Mouse (Mus musculus) spleen, postnatal 4 days (tissue): ENCODE measurements around the gene Ctrc.

ENCODE experiments used
- DNase-seq, 2 experiments: peaks; one replicate each; pipeline ENCODE4 v3.0.0; 2022; ENCODE audit warnings: low spot score in 2 of 2

The Ctrc gene

GRCm38 (mm10) chr4:141818861-141819260, 27.3 kb downstream of the Ctrc start:
- no peak for DNase-seq

GRCm38 (mm10) chr4:141817706-141818105, 28.5 kb downstream of the Ctrc start:
- no peak for DNase-seq

- DNase-seq = no peak
These were observed 29.1 kb downstream of the Ctrc start for GRCm38 (mm10) chr4:141816776-141817655.

DNA sequence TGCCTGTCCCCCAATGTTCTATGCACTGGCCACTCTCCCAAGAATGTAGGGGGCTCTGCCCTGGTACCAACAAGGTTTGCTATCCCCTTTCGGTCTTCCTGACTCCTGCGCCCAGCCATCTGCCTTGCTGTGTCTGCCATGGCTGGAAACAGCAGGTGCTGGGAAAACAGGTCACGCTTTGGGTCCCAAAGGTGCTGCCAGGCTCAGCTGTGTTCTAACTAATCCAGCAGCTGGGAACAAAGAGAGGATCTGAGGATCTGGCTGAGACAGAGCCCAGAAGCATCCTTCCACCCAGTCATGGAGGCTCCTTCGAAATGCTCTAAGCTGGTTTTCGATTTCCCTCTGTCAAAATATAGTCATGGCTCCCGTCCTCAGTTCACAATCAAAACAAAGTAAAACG, 29.9 kb downstream of the Ctrc start:
- DNase-seq = no peak

DNA sequence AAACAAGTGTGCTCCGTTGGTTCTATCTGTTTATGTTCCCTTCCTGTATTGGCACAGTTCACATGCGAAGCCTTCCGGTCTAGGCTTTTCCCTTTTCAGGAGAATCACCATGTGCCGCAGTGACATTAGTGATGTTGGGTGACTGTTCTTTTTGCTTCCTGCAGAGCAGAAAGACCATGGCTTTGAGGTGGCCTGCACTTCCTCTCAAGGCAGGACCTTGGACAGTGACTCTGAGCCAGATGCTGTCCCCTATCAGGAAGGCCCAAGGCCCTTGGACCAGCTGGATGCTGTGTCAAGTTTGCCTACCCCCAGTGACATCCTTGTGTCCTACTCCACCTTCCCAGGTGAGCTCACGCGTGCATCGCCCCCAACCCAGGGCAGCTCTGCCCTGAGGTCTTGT, 34.8 kb downstream of the Ctrc start:
- DNase-seq = no peak

DNA sequence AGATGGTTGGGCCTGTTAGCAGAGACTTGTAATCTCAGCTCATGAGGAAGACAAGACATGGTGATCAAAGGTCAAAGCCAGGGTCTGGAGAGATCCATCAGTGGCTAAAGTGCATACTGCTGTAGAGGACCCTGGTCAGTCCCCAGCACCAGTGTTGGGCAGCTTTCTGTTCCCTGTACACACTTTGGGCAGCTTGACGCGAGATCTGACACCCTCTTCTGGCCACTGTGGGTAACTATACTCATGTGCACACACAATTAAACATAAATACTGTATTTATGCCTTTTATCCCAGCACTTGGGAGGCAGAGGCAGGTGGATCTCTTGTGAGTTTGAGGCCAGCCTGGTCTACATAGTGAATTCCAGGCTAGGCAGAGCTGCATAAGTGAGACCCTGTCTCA, 35.2 kb downstream of the Ctrc start:
- DNase-seq = no peak

DNA sequence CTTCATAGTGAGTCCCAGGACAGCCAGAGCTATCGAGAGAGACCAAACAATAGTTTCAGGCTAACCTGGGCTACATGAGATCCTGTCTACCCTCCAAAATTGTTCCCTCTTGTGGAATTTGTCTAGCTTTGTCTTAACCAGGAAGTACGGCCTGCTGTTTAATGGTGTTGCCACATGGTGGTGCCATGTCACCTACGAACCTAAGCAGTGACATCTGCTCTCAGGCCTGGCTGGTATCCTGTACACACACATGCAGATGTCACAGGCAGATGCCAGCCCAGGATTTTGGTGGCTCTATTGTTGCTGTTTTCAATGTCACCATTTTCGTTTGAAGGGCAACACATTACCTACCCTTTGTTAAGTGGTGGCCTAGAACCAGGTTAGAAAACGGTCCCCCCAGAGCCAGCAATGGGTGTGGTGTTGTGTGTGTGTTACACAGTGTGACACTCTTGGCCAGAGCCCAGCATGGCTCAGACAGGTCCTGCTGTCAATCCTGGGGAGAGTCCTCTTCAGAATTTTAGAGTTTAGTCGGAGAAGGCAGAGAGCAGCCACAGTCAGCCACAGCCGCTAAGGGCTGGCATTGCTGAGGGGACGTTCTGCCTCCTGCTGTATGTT, 36.2 kb downstream of the Ctrc start:
- DNase-seq = no peak

- no peak for DNase-seq
These were observed 40.3 kb downstream of the Ctrc start for GRCm38 (mm10) chr4:141805886-141806285.

GRCm38 (mm10) chr4:141804105-141804504, 42.1 kb downstream of the Ctrc start:
- peak in 1 of 2 experiments; percentile 31 for DNase-seq

DNA sequence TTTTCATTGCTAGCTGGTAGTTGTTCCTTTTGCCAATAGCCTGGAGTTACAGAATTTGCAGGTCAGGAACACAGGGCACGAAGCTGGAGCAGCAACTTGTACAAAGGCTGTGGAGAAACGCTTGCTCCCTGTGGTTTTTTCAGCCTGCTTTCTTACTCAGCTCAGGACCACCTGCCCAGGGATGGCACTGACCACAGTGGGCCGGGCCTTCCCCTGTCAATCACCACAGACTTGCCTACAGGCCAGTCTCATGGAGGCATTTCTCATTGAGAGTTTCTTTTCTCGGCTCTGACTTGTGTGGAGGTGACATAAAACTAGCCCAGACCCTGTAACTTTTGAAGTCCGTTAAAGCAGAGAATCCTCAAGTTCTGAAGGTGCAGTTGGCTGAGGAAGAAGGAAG, 48.6 kb downstream of the Ctrc start:
- no peak for DNase-seq

DNA sequence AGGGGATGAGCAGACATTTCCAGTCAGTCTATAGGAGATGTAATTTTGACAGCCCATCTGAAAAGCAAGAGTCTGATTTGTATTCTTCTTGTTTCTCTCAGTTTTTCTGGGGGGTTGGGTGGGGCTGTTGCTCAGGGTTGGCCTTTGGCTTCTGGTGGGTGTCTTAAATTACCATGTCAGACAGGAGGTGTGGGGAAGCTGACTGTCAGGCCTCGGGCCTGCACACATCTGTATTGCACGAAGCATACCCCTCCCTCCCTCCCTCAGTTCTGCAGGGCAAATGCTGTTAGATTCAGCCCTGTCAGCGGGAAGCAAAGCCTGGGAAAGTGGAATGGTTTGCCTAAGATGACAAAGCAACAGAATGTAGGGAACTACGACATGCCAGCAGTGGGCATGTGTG, 49.2 kb downstream of the Ctrc start:
- no peak for DNase-seq

DNA sequence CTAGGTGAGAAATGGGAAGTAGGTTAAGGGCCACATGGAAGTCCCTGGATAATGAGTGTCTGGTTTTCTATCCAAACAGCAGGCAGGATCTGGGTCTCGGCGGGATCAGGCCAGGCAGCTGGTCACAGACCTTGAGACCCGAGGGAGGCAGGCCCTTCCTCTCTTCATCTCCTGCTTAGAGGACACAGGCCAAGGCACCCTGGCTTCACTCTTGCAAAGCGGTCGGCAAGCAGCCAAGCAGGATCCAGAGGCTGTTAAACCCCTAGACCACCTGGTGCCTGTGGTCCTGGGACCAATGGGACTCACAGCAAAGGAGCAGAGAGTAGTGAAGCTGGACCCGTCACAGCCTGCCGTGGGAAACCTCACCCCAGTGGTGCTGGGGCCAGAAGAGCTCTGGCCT, 49.8 kb downstream of the Ctrc start:
- DNase-seq = no peak

- no peak for DNase-seq
These were observed 52.0 kb downstream of the Ctrc start for GRCm38 (mm10) chr4:141794152-141794535.

- peak; percentile 99 for DNase-seq
These were observed 52.6 kb downstream of the Ctrc start, which contains the start of gene Casp9 for GRCm38 (mm10) chr4:141793282-141794151. Casp9 (plus strand) TSS chr4:141793612.

- peak in 1 of 2 experiments; percentile 31 for DNase-seq
These were observed 53.4 kb downstream of the Ctrc start for GRCm38 (mm10) chr4:141792554-141793281.

DNA sequence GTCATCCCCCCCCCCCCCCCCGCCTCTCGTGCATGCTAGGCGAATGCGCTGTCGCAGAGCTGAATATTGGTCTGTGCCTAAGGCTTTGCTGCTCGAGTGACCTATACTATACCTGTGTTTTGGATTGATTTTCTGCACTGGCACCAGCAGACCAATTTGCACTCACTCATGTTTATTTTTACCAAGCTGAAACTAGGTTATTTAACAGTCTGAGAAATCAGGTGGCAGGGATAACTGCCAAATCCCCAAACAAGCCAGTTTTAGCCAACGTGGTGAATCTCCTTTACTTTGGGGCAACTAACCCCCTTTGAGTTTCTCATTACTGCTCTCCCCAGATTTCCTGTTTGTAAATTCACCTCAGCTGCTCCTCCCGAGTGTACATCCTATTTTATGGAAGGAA, 54.2 kb downstream of the Ctrc start:
- DNase-seq = no peak

DNA sequence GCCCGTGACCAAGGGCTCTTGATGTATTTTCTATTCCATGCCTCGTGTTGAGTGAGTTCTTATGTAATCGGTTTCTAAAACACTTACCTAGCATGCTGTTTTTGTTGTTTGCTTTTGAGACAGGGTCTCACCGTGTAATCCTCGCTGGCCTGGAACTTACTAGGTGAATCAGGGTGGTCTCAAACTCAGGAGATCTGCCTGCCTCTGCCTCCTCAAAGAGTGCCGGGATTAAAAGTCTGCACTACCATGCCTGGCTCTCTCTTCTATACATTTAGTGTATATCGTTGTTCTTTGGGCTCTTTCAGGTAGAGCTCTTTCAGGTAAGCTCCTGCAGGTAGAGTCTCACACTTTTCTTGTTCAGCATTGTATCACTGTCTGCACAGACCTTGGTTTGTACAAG, 54.7 kb downstream of the Ctrc start:
- no peak for DNase-seq

DNA sequence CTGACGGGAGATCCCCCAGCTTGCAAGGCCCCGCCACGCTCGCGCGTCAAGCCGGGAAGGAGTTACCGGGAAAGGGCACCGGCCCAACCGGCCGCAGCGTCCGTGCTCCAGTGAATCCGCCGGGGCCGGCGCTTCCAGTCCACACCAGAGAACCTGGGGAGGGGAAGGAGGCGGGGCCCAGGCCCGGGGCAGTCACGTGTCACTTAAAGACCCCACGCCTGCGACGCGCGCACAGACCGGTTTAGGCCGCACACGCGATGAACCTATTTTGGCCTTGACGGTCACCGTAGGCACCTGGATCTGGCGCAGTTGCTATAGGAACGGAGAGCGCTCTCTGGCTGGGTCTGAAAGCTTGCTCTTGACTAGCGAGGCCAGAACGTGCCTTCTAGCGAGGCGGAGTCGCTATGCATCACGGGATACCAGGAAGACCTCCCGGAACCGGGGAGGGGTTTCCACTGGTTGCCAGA, 55.6 kb downstream of the Ctrc start, which contains the start of gene Dnajc16:
TSS of gene Dnajc16 (minus strand) at position 408 of the 467 bp plus-strand sequence.
- DNase-seq = peak; percentile 93 to 95

DNA sequence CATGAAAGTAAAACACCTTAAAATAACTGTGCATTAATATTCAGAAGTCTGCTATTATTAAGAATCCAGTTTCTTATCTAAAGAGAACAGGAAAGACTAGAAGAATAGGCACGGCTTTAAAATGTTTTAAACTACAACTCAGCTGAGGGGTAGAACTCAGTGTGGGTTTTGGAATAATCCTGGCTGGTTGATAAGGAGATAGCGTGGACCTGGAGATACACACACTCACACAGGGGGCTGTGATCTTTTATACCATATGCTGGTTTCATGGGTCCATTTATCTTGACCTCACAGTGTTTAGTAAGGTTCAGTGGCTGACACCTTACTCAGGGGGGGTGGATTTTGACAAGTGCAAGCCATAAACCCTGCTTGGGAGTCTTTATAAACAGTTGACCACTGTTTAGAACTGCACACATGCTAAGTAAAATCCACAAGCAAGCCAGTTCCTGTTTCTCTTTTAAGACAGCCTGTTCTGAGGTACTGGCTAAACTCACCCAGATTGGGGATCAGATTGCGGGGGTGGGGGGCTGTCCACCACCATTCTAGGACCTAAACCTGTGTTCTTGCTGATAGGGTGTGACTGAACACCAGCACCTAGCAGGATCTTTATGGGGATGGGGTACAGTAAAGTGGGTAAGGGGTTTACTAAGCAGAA, 56.5 kb downstream of the Ctrc start:
- no peak for DNase-seq

DNA sequence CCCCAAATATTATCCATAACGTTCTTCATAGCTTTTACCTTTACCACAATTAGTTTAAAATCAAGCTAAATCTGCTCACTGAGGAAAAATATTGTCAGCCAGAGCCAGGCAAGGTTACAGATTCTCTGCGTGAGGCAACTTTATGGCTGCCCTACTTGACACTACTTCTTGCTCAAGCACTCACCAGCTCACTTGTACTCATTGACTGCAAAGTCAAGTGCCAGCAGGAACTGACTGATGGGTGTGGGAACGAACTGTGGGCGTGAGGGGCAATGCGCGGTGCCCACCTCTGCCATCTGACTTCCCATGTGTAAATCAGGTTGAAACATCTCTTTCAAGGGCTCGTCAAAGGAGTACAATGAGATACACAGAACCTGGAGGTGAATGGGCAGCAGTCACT, 58.7 kb downstream of the Ctrc start:
- DNase-seq = no peak

- DNase-seq = no peak
These were observed 59.1 kb downstream of the Ctrc start for GRCm38 (mm10) chr4:141787046-141787445.
